Mouse (Mus musculus): ENCODE results near the gene Plcd4. TPM values are rescaled to one million over a fixed set of nuclear protein-coding genes. Genes with fewer than 3 reads are reported as not detected.

Plcd4 gene
- polyA plus RNA-seq (2014; fragmentation: Illumina TruSeq; extraction: RNeasy Lipid Tissue Mini Kit (QIAGEN cat#74804); ENCODE audit: low read depth, low replicate concordance), result not detected

GRCm38 (mm10) chr1:74542451-74542961 lies at the start of gene Plcd4:
Gene Plcd4, plus strand, starts transcription at chr1:74542888.

GRCm38 (mm10) chr1:74505721-74506464 lies 36.8 kb upstream of the Plcd4 start, which contains the start of gene Cnot9:
Gene Cnot9, plus strand, starts transcription at chr1:74506058.

GRCm38 (mm10) chr1:74544184-74544583 lies 1.5 kb downstream of the Plcd4 start, which contains the start of gene Usp37:
Gene Usp37, minus strand, starts transcription at chr1:74544284.

GRCm38 (mm10) chr1:74587773-74588445 lies 45.2 kb downstream of the Plcd4 start, which contains the start of the genes Zfp142 and Bcs1l:
Gene Zfp142, minus strand, starts transcription at chr1:74588246.
Gene Bcs1l, plus strand, starts transcription at chr1:74588289.

GRCm38 (mm10) chr1:74601267-74601962 lies 58.7 kb downstream of the Plcd4 start, which contains the start of the genes Rnf25 and Stk36:
Gene Rnf25, minus strand, starts transcription at chr1:74601397.
Gene Stk36, plus strand, starts transcription at chr1:74601445.

Other genes with a start within 250 kb of the Plcd4 start
- gene Tmbim1, start 237.3 kb upstream of the Plcd4 start, polyA plus RNA-seq (2014; fragmentation: Illumina TruSeq; extraction: RNeasy Lipid Tissue Mini Kit (QIAGEN cat#74804); ENCODE audit: low read depth, low replicate concordance), result 21.5 TPM
- not detected for gene Catip, start 180.8 kb upstream of the Plcd4 start, polyA plus RNA-seq (2014; fragmentation: Illumina TruSeq; extraction: RNeasy Lipid Tissue Mini Kit (QIAGEN cat#74804); ENCODE audit: low read depth, low replicate concordance)
- 1.7 TPM for gene Slc11a1, start 167.7 kb upstream of the Plcd4 start, polyA plus RNA-seq (2014; fragmentation: Illumina TruSeq; extraction: RNeasy Lipid Tissue Mini Kit (QIAGEN cat#74804); ENCODE audit: low read depth, low replicate concordance)
- gene Ctdsp1, start 151.4 kb upstream of the Plcd4 start, polyA plus RNA-seq (2014; fragmentation: Illumina TruSeq; extraction: RNeasy Lipid Tissue Mini Kit (QIAGEN cat#74804); ENCODE audit: low read depth, low replicate concordance), result 26.7 TPM
- 0.19 TPM for gene Vil1, start 133.5 kb upstream of the Plcd4 start, polyA plus RNA-seq (2014; fragmentation: Illumina TruSeq; extraction: RNeasy Lipid Tissue Mini Kit (QIAGEN cat#74804); ENCODE audit: low read depth, low replicate concordance)
- gene Cnot9, start 36.8 kb upstream of the Plcd4 start, polyA plus RNA-seq (2014; fragmentation: Illumina TruSeq; extraction: RNeasy Lipid Tissue Mini Kit (QIAGEN cat#74804); ENCODE audit: low read depth, low replicate concordance), result 13.2 TPM
- 4.4 TPM for gene Usp37, start 1.4 kb downstream of the Plcd4 start, polyA plus RNA-seq (2014; fragmentation: Illumina TruSeq; extraction: RNeasy Lipid Tissue Mini Kit (QIAGEN cat#74804); ENCODE audit: low read depth, low replicate concordance)
- 0.74 TPM for gene Zfp142, start 45.4 kb downstream of the Plcd4 start, polyA plus RNA-seq (2014; fragmentation: Illumina TruSeq; extraction: RNeasy Lipid Tissue Mini Kit (QIAGEN cat#74804); ENCODE audit: low read depth, low replicate concordance)
- gene Bcs1l, start 45.4 kb downstream of the Plcd4 start, polyA plus RNA-seq (2014; fragmentation: Illumina TruSeq; extraction: RNeasy Lipid Tissue Mini Kit (QIAGEN cat#74804); ENCODE audit: low read depth, low replicate concordance), result 7.1 TPM
- gene Rnf25, start 58.5 kb downstream of the Plcd4 start, polyA plus RNA-seq (2014; fragmentation: Illumina TruSeq; extraction: RNeasy Lipid Tissue Mini Kit (QIAGEN cat#74804); ENCODE audit: low read depth, low replicate concordance), result 7.2 TPM
- gene Stk36, start 58.6 kb downstream of the Plcd4 start, polyA plus RNA-seq (2014; fragmentation: Illumina TruSeq; extraction: RNeasy Lipid Tissue Mini Kit (QIAGEN cat#74804); ENCODE audit: low read depth, low replicate concordance), result 0.24 TPM
- gene Ttll4, start 118.9 kb downstream of the Plcd4 start, polyA plus RNA-seq (2014; fragmentation: Illumina TruSeq; extraction: RNeasy Lipid Tissue Mini Kit (QIAGEN cat#74804); ENCODE audit: low read depth, low replicate concordance), result 11.1 TPM
- 209 TPM for gene Cyp27a1, start 170.7 kb downstream of the Plcd4 start, polyA plus RNA-seq (2014; fragmentation: Illumina TruSeq; extraction: RNeasy Lipid Tissue Mini Kit (QIAGEN cat#74804); ENCODE audit: low read depth, low replicate concordance)
- not detected for gene Prkag3, start 206.3 kb downstream of the Plcd4 start, polyA plus RNA-seq (2014; fragmentation: Illumina TruSeq; extraction: RNeasy Lipid Tissue Mini Kit (QIAGEN cat#74804); ENCODE audit: low read depth, low replicate concordance)
- gene Wnt6, start 229.0 kb downstream of the Plcd4 start, polyA plus RNA-seq (2014; fragmentation: Illumina TruSeq; extraction: RNeasy Lipid Tissue Mini Kit (QIAGEN cat#74804); ENCODE audit: low read depth, low replicate concordance), result not detected
- gene Wnt10a, start 248.6 kb downstream of the Plcd4 start, polyA plus RNA-seq (2014; fragmentation: Illumina TruSeq; extraction: RNeasy Lipid Tissue Mini Kit (QIAGEN cat#74804); ENCODE audit: low read depth, low replicate concordance), result not detected